Mouse (Mus musculus) lung, postnatal 4 days (tissue): ENCODE data around the gene Slc45a1.
"Not testable (repeated sequence)": the region's sequence is repeated elsewhere in the genome, so short reads cannot be mapped to it uniquely, and the experiment has no call there.

Experiments
- DNase-seq, 2 experiments: peaks; one replicate each; pipeline ENCODE4 v3.0.0; 2021

Slc45a1 gene

DNA sequence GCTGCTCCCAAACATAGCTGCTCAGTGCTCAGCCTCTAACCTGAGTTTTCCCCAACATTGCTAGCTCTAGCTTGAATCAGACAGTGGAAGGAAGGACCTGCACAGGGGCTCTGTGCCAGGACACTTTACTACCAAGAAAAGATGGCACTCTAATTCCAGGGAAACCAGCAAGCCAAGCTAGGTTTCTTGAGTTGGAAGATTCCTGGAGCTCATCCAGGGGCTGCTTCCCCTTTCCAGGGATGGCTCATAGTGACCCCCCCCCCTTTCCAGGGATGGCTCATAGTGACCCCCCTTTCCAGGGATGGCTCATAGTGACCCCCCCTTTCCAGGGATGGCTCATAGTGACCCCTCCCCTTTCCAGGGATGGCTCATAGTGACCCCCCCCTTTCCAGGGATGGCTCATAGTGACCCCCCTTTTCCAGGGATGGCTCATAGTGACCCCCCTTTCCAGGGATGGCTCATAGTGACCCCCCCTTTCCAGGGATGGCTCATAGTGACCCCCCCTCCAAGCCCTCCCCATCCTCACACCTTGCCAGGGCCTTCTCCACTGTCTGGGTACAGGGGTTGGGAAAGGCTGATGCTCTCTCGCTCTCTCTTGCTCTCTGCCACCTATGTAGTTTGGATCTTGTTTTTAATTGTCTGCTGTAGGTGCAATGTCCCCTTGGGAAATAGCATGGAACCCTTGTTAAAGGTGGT is 48.5 kb downstream of the Slc45a1 start:
- DNase-seq, result no peak

DNA sequence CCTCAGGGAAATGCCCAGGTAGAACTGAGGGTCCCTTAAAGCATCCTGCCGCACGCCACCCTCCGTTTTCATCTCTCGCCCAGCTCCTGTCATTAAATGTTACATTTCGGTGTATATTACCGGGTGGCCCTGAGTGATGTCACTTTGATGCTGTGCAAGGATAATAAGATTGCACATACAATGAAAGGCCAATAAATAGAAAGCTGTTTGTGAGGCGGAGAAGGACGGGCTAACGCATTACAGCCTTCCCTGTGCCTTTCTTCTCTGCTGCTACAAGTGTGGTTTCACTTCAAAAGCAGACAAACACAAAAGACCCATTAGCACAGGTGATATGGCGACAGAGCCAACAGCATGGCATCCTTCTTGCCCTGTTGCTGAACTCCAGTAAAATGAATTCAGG is 50.5 kb downstream of the Slc45a1 start:
- no peak for DNase-seq

DNA sequence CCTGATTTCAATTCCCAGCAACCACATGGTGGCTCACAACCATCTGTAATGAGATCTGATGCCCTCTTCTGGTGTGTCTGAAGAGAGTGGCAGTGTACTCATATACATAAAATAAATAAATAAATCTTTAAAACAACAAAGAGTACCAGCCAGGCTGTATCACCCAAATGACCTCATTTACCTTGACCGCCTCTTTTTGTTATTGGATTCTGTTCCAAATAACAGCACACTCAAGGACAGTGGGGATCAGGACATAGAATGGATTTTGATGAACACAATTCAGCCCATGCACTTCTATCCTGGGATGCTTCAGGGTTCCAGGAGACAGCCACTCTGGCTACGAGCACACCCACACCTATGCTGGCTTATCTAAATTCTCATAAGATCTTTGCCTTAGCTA is 51.5 kb downstream of the Slc45a1 start:
- not testable (repeated sequence) for DNase-seq

DNA sequence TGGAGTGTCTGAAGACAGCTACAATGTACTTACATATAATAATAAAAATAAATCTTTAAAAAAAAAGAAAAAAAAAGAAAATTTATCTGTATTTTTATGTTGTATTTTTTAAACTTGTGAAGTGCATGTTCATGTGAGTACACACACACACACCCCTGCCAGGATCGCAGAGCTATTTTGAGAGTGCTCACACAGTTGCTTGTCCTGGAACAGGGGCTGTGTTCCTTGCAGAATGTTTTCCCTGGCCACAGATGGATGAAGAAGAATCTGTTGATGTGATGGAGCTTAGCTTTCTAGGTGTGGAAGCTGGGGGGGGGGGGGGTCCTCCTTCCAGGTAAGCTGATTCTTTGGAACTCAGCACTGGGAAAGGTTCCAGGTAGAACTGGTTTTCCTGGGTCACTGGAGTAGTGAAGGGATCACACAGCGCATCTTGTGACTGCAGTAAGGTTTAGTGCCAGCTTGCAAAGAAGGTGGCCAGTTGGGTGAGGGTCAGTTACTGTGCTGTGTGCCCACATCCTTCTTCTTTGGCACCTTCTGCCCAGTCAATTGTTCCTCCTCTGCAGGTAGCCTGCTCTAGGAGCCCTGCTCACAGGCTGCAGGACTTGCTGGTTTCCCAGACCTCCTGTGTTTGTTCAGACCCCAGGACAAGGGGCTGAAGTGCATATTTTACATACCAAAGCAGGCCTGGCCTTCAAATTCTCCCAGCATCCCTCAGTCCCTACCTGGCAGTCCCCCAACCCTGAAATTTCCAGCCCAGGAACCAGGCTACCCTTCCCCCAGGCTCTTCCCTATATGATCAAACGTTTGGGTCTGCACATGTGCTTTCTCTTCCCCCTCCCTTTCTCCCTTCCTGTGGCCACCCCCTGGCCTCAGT is 52.6 kb downstream of the Slc45a1 start:
- DNase-seq, result peak; percentile 48 to 73

DNA sequence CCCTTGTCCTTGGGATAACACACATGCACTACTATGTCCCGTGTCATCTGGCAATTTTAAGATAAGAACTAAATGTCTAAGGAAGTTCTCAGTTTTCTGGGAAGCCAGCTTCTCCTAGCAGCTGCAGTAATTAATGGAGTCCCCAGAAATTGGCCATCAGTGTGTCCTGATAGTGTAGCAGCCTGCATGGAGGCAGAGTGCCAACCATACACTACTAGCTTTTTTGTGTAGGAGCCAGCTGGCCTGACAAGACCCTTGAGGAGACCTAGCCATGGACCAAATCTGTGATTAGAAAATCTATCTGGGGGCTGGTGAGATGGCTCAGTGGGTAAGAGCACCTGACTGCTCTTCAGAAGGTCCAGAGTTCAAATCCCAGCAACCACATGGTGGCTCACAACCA is 53.3 kb downstream of the Slc45a1 start:
- no peak for DNase-seq

DNA sequence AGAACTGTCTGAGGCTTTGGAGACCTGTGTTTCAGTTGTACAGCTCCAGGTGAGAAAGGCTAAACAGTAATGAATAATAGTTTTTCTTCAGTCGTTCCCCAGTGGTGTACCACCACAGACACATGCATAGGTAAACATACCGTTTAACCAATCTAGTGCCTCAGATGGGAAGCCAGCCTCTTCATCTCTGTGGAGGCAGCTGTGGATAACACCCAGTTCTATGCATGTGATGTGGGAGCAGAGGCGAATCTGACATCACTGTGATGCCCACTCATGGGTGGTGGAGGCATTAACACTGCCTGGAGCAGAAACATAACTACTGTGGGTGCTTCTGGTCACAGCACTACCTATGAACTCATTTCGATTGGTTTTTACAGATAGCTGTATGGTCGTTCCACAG is 56.0 kb downstream of the Slc45a1 start:
- no peak for DNase-seq

DNA sequence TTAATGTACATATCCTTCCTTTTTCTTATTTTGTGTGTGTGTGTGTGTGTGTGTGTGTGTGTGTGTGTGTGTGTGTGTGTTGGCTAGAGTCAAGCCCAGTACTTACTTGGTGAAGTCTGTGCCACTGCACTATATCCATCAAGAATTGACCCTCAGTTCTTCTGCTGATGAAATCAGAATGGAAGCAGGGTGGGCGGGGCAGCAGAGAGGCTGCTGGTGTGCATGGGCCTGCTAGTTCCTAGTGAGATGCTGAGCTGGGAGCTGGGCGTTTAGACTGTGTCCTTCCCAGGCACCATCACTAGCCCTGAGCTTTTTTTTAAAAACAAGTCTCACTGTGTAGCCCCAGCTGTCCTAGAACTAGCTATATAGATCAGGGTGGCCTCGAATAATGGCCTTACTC is 56.9 kb downstream of the Slc45a1 start:
- no peak for DNase-seq

DNA sequence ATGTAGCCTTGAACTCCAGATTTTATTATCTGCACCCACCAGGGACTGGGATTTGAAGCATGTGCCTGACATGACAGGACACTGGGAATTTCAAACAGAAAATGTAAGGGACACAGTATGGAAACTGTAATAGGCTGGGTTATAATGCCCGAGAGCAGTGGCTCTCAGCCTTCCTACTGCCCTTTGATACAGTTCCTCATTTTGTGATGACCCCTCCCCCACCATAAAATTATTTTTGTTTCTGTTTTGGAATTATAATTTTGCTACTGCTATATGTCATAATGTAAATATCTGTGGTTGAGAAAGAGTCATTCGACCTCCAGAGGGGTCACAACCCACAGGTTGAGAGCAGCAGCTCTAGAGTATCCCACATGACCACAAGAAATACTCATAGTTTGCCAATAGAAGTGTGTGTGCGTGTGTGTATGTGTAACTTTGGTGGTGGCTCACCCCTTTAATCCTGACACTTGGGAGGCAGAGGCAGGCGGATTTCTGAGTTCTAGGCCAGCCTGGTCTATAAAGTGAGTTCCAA is 57.6 kb downstream of the Slc45a1 start:
- no peak for DNase-seq

DNA sequence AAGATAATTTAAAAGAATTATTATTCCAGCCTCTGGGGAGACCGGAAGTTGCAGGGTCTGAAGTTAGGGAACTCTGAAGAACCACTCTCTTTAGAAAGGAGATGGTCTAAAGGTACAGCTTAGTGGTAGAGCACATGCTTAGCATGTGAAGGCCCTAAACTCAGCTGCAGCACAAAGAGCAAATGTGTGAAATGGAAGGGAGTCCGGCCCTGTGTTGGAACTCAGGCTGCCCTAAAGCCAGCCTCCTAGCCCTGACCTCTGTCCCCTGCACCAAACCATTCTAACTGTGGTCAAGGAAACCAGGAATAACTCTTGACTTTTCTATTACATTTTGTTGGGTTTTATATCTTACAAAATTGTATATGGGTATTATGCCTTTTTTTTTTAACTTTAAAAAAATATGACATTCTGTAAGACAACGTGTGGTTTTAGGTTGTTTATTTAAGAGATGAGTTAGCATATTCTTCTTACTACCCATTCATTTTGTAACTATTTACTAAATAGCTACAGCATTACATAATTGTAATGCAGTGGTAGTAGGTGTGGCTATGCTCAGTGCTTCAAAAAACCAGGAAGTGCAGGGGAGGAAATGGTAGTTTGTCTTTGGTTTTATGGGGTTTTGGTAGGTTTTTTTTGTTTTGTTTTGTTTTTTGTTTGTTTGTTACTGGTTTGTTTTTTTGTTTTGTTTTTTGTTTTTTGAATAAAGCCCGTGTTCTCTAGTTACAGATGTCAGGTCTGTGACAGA is 58.3 kb downstream of the Slc45a1 start:
- no peak for DNase-seq

DNA sequence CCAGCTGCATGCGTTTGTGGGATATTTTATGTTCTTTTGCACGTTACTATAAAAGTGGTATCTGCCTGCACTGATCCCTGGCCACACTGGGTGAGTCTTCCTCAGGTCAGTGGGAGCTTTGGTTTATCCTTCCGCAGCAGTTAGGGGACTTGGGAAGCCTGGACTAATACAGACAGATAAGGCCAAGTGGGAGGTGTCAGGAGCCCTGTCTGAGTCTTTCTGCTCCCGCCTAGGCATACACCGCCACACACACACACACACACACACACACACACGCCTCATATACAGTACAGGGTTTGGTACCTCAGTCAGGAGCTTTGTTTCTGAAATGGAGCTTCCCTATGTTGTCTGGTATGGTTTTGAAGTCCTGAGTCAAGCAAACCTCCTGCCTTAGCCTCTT is 59.9 kb downstream of the Slc45a1 start:
- no peak for DNase-seq

DNA sequence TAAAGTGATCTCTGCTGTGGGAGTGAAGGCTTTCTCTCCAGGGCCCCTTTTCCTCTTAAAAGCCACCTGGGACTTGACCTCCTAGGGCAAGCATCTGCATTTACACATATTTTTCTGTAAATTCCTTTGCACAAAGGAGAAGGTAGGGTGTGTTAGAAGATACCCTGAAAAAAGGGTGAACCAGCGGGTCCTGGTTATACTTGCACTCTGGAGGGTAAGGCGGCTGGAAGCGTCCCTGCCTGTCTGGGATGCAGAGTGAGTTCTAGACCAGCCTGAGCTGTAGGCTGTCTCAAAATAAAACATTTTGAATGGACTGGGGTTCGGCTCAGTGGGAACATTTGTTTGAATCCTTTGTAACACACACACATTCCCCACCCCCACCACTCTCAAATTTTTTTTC is 60.4 kb downstream of the Slc45a1 start:
- DNase-seq, result no peak

DNA sequence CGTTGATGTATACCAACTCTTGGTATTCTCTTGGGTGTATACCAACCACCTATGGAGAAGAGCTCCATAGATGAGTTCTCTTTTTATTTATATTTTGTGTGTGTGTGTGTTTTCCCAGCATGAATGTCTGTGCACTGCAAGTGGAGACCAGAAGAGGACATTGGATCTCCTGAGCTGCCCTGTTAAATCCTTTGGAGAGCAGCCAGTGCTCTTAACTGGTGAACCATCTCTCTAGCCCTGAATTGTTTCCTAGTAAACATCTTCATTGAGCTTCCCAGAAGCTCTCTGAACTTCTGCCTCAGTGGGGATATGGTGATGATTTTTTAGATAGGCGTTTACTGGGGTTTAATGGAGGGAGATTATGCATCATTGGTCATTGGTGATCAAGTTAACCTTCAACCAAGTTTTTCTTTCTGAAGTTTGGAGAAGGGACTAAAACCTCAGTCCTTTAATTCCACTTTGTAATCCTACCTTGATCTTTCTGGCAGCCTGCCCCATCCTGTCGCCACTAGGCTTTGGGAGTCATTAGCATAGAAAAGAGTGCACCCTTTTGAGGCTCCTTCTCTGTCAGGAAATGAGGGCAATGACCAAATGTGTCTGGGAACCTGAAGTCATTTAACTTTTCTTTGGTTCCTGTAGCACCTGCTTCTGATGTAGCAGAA is 61.2 kb downstream of the Slc45a1 start:
- DNase-seq, result no peak

DNA sequence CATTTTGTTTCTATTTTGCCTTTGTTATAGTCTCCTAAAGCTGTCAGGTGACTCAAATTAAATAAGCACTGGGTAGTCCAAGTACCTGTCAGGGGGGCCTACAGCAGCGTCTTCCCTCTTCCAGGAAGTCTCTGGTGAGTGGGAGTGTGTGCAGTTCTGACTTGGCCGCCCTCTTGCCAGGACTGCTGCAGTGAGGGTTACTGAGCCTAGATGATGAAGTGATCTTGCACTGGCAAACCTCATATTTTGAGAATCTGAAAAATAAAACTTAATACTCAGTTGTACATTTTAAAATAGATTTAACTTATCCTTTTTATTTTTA is 63.7 kb downstream of the Slc45a1 start:
- DNase-seq, result no peak

DNA sequence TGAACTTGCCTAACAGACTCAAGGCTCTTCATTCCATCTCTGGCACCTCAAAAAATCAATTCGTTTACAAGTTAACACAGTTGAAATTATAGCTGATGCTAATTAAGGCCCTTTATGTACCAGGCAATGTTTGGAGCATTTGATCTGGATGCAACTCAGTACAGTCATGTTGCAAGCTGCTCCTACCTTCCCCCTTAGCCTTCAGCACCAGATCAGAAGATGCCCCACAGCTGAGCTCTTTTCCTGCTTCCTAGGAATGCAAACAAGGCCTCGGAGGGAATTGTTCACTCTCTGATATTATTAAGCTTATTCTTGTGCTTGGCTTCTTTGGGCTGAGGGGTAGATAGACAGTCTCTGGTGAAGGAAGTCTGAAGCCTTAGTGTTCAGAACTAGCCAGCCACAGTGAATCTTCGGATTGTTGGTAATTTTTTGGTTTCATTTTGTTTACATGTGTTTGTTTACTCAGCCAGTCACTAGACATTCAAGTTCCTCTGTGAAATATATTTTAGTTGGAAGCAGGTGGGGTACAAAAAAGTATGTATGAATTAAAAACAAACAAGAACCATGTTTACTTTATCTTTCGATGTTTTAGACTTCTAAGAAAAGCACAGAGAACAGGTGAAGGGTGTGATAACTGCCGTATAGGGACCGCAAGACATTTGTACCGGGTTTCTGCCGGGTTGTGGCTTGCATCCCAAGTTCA is 64.2 kb downstream of the Slc45a1 start:
- DNase-seq, result no peak

DNA sequence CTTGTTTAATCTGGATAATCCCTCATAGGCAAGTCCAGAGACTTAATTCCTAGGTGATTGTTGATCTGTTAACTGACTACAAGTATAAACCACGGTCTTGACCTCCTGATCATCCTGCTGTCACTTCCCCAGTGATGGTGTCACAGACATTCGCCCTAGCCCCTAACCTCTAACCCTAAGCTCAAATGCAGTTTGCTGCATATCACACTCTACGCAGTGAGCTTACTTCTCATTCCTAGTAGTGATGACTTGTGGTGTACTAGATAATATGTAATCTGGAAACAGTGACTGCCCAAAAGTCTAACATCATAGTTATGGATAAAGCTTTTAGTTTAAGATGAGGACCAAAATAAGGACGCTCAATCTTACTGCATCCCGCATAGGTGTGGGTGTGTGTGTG is 65.7 kb downstream of the Slc45a1 start:
- no peak for DNase-seq

DNA sequence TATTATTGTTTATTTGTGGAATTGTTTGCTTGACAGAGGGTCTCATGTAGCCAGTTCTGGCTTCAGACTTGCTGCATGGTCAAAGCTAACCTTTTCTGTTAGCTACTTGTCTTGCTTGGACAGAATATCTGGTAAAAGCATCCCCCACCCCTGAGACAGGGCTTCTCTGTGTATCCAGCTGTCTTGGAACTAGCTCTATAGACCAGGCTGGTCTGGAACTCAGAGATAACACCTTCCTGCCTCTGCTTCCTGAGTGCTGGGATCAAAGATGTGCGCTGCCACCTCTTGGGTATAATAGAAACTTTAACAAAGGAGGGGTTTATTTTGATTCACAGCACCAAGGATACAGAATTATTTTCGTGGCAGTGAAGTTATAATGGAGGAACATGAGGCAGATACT is 66.2 kb downstream of the Slc45a1 start:
- DNase-seq, result no peak

DNA sequence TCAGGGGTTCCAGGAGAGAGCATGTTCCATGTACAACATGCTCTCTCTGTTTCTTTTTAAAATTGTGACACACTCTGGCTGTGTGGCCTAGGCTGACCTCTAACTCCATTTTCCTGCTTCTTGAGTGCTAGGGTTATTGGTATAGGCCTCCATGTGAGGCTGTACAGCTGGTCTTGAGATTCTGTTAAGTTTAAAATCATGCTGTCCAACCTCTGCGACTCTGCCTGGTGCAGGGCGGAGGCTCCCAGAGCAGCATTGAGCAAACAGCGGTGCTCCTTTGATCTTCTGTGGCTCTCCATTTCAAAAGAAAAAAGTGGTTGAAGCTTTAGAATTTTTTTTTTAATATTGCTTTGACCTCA is 68.2 kb downstream of the Slc45a1 start:
- peak in 1 of 2 experiments; percentile 76 for DNase-seq

DNA sequence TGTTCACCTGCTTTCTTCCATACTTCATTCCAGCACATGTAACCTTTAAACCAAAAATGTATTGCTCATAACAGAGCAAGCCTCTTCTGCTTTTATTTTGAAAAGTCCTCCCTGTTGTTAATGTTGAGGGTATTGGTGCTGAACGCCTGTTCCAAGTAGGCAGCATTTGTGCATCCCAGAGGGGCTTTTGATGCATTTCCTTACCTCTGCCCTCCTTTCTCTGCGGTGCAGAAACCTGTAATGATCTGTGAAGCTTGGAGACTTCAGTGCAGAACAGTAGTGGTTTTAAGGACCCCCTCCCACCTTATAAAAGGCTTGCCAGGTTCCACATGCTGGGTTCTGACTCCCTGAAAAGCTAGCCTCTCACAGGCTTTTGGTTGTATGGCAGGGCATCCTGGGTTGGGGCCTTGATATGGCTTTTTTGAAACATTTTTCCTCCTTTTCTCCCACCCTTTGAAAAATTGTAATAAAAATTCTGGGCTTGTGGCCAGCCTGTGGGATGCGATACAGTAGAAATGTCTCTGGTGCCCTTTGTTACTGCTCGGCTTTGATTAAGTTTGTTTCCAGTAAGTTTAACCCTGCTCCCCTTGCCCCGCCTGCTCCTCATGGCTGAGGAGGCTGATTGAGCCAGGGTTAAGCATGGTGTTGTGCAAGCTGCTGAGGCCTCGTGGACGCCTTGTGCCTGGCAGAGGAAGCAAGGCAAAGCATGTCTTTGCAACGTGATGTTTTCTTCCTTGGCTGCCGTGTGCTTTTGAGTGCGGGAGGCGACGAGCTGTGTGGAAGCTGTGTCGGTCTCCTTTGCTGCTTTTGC is 68.8 kb downstream of the Slc45a1 start:
- DNase-seq, result peak; percentile 83 to 92

DNA sequence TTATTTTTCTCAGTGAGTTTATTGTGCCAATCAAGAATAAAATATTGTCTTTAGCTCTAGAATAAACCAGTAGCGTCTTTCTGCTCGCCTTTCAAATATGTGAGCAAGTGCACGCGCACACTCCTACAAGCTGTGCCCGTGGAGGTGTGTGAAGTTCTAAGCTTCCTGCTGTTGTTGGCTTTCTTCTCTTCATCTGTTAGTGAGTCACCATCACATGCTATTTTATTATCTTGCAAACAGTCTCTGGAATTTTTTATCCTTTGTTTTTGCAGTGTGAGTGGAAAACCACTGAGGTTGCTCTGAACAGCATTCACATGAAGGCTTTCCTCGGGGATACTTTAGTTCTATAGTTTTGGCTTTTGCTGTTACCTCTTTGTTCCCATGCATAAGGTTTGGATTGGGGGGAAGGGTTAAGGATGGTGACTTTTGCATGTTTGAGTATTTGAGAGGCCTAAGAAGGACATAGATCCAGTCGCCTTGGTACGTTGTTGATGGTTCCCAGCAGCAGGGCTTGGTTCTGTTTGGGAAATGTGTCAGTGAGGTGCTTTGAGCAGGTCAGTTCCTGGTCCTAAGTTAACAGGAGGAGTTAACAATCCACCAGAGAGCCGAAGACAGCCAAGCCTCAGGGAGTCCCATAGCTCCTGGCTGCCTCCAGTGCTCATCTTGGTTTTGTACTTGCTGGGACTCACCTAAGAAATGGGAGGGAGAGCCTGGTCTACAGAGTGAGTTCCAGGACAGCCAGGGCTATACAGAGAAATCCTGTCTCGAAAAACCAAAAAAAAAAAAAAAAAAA is 69.8 kb downstream of the Slc45a1 start:
- DNase-seq, result no peak
